Mouse (Mus musculus) lung, embryonic 15.5 days (tissue): ENCODE results near the gene Gm21974. TPM values are rescaled to one million over a fixed set of nuclear protein-coding genes. Genes with fewer than 3 reads are reported as not detected.

Experiments used
- ATAC-seq: fragments of 200-750 bp; cut with Nextera tagmentation; 2 replicates; pipeline ENCODE4 v1.8.0; 2017; ENCODE audit warnings: moderate number of reproducible peaks, borderline replicate concordance; ENCODE audit not compliant: low FRiP score, low TSS enrichment; ENCODE audit errors: extremely low read depth
- H3K27ac ChIP-seq: fragments of 300-500 bp; sonication (generic); 2 replicates; pipeline ENCODE4 v1.5.1; 2015; ENCODE audit warnings: moderate library complexity, mild to moderate bottlenecking, inconsistent platforms
- H3K27me3 ChIP-seq: fragments of 300-500 bp; sonication (generic); 2 replicates; pipeline ENCODE4 v1.6.1; 2015; ENCODE audit warnings: inconsistent platforms
- H3K36me3 ChIP-seq: fragments of 300-500 bp; sonication (generic); 2 replicates; pipeline ENCODE4 v1.6.1; 2015; ENCODE audit warnings: inconsistent platforms
- H3K4me1 ChIP-seq: fragments of 300-500 bp; sonication (generic); 2 replicates; pipeline ENCODE4 v1.6.1; 2015; ENCODE audit warnings: inconsistent platforms
- H3K4me2 ChIP-seq: fragments of 300-500 bp; sonication (generic); 2 replicates; pipeline ENCODE4 v1.6.1; 2015; ENCODE audit warnings: inconsistent platforms, mild to moderate bottlenecking, moderate library complexity
- H3K4me3 ChIP-seq: fragments of 300-500 bp; sonication (generic); 2 replicates; pipeline ENCODE4 v1.5.1; 2015; ENCODE audit warnings: mild to moderate bottlenecking, inconsistent platforms
- H3K9ac ChIP-seq: fragments of 300-500 bp; sonication (generic); 2 replicates; pipeline ENCODE4 v1.6.1; 2015; ENCODE audit warnings: inconsistent platforms
- H3K9me3 ChIP-seq: fragments of 300-500 bp; sonication (generic); 2 replicates; pipeline ENCODE4 v1.6.1; 2016; ENCODE audit warnings: inconsistent platforms
- WGBS: fragments of 180-500 bp; shearing (Covaris S2); methylation state at CpG from one replicate; pipeline ENCODE4 v1.1.7; 2015; 5-methylcytosine and 5-hydroxymethylcytosine counted together
- polyA plus RNA-seq: library from polyadenylated mRNA; unstranded; fragments of >200 nt; fragmentation: Nextera tagmentation; extraction: Ambion mirVana; gene quantifications from 2 replicates; pipeline ENCODE4 v1.2.1, GENCODE M21; 2015

Gm21974 gene
- polyA plus RNA-seq, 1 experiment from 2014 or later: not detected

GRCm38 (mm10) chr7:127874812-127875626, 20.2 kb downstream of the Gm21974 start:
- Histone ChIP-seq H3K9me3 (no peaks in the 10 kb centered on the region), H3K9ac (peak overlapping the region; percentile 97), H3K4me1 (peaks cover 25% of the 10 kb centered on the region), H3K27me3 (no peaks in the 10 kb centered on the region), H3K4me3 (peak overlapping the region; percentile 73), H3K27ac (peak overlapping the region; percentile 98), H3K36me3 (peaks cover 28% of the 10 kb centered on the region), H3K4me2 (peak overlapping the region; percentile 69)
- ATAC-seq: 0 out of 2 replicates have a peak, but pooled peaks have one; percentile 15
- 3% methylated on average over 20 of the region's 20 CpGs for WGBS

- no peak for ATAC-seq
- no peak overlapping the region for H3K9ac ChIP-seq
- H3K4me3 ChIP-seq: no peak overlapping the region
- H3K4me1 ChIP-seq: peaks cover 17% of the 10 kb centered on the region; the same call in 1 of the 2 replicates
- no peaks in the 10 kb centered on the region for H3K27me3 ChIP-seq
- H3K27ac ChIP-seq: no peak overlapping the region
- WGBS: 78% methylated on average over 5 of the region's 5 CpGs
- no peak overlapping the region for H3K4me2 ChIP-seq
- peaks cover 32% of the 10 kb centered on the region for H3K36me3 ChIP-seq
- H3K9me3 ChIP-seq: no peaks in the 10 kb centered on the region
These were observed 25.0 kb downstream of the Gm21974 start for GRCm38 (mm10) chr7:127870136-127870821.

GRCm38 (mm10) chr7:127869149-127869810, 26.0 kb downstream of the Gm21974 start:
- H3K36me3 ChIP-seq: peaks cover 32% of the 10 kb centered on the region
- peaks cover 13% of the 10 kb centered on the region; the same call in 1 of the 2 replicates for H3K4me1 ChIP-seq
- no peaks in the 10 kb centered on the region for H3K27me3 ChIP-seq
- WGBS: 49% methylated on average over 3 of the region's 3 CpGs
- H3K4me3 ChIP-seq: no peak overlapping the region
- no peak overlapping the region for H3K4me2 ChIP-seq
- no peak overlapping the region for H3K9ac ChIP-seq
- ATAC-seq: no peak
- H3K27ac ChIP-seq: no peak overlapping the region
- no peaks in the 10 kb centered on the region for H3K9me3 ChIP-seq

- H3K4me3 ChIP-seq: no peak overlapping the region
- H3K4me2 ChIP-seq: no peak overlapping the region
- no peaks in the 10 kb centered on the region for H3K27me3 ChIP-seq
- WGBS: 95% methylated on average over 18 of the region's 18 CpGs
- no peak overlapping the region for H3K9ac ChIP-seq
- no peaks in the 10 kb centered on the region for H3K9me3 ChIP-seq
- H3K36me3 ChIP-seq: peaks cover 32% of the 10 kb centered on the region
- no peak overlapping the region for H3K27ac ChIP-seq
- H3K4me1 ChIP-seq: no peaks in the 10 kb centered on the region
- ATAC-seq: no peak
These were observed 27.6 kb downstream of the Gm21974 start for GRCm38 (mm10) chr7:127867641-127868040.

- no peak for ATAC-seq
- Histone ChIP-seq H3K9ac (no peak overlapping the region), H3K27ac (no peak overlapping the region), H3K4me3 (no peak overlapping the region), H3K4me1 (no peaks in the 10 kb centered on the region), H3K27me3 (no peaks in the 10 kb centered on the region), H3K9me3 (no peaks in the 10 kb centered on the region), H3K4me2 (no peak overlapping the region), H3K36me3 (peaks cover 27% of the 10 kb centered on the region)
- 83% methylated on average over 12 of the region's 12 CpGs for WGBS
These were observed 28.8 kb downstream of the Gm21974 start for GRCm38 (mm10) chr7:127866434-127866833.

GRCm38 (mm10) chr7:127858258-127858657, 37.0 kb downstream of the Gm21974 start:
- Histone ChIP-seq H3K36me3 (no peaks in the 10 kb centered on the region), H3K4me2 (no peak overlapping the region), H3K9me3 (no peaks in the 10 kb centered on the region), H3K27me3 (no peaks in the 10 kb centered on the region), H3K9ac (no peak overlapping the region), H3K4me1 (no peaks in the 10 kb centered on the region), H3K27ac (no peak overlapping the region), H3K4me3 (no peak overlapping the region)
- WGBS: 85% methylated on average over 6 of the region's 6 CpGs
- no peak for ATAC-seq

- Histone ChIP-seq H3K27me3 (no peaks in the 10 kb centered on the region), H3K9ac (no peak overlapping the region), H3K27ac (no peak overlapping the region), H3K36me3 (peaks cover 16% of the 10 kb centered on the region; the same call in 1 of the 2 replicates), H3K4me2 (no peak overlapping the region), H3K4me1 (no peaks in the 10 kb centered on the region), H3K4me3 (no peak overlapping the region), H3K9me3 (no peaks in the 10 kb centered on the region)
- no peak for ATAC-seq
- whole genome bisulfite sequencing: 52% methylated on average over 5 of the region's 5 CpGs
These were observed 44.3 kb downstream of the Gm21974 start for GRCm38 (mm10) chr7:127850906-127851305.

- Histone ChIP-seq H3K4me3 (no peak overlapping the region), H3K4me1 (no peaks in the 10 kb centered on the region), H3K9me3 (no peaks in the 10 kb centered on the region), H3K27me3 (no peaks in the 10 kb centered on the region), H3K27ac (no peak overlapping the region), H3K36me3 (peaks cover 16% of the 10 kb centered on the region; the same call in 1 of the 2 replicates), H3K4me2 (no peak overlapping the region), H3K9ac (no peak overlapping the region)
- 68% methylated on average over 6 of the region's 6 CpGs for WGBS
- no peak for ATAC-seq
These were observed 45.0 kb downstream of the Gm21974 start for GRCm38 (mm10) chr7:127849973-127850875.

- Histone ChIP-seq H3K9me3 (no peaks in the 10 kb centered on the region), H3K27ac (peak overlapping the region; percentile 92)
- ATAC-seq: peak; percentile 38
These were observed 53.1 kb downstream of the Gm21974 start for GRCm38 (mm10) chr7:127842001-127842718.

GRCm38 (mm10) chr7:127841340-127842000, 53.8 kb downstream of the Gm21974 start:
- H3K36me3 ChIP-seq: peaks cover 21% of the 10 kb centered on the region
- peaks cover 15% of the 10 kb centered on the region for H3K4me1 ChIP-seq
- H3K4me3 ChIP-seq: peak overlapping the region; percentile 82
- WGBS: under 1% methylated on average over 46 of the region's 46 CpGs
- peak overlapping the region; percentile 82 for H3K4me2 ChIP-seq
- ATAC-seq: peak; percentile 95
- peak overlapping the region; percentile 92 for H3K27ac ChIP-seq
- H3K9me3 ChIP-seq: no peaks in the 10 kb centered on the region
- peak overlapping the region; percentile 76 for H3K9ac ChIP-seq
- H3K27me3 ChIP-seq: no peaks in the 10 kb centered on the region

More at GRCm38 (mm10) chr7:127842001-127842718, 53.1 kb downstream of the Gm21974 start:
- WGBS: 1% methylated on average over 40 of the region's 40 CpGs
- Histone ChIP-seq H3K27me3 (no peaks in the 10 kb centered on the region), H3K36me3 (peaks cover 27% of the 10 kb centered on the region), H3K9ac (peak overlapping the region; percentile 76), H3K4me1 (peaks cover 15% of the 10 kb centered on the region), H3K4me2 (peak overlapping the region; percentile 82), H3K4me3 (peak overlapping the region; percentile 82)
